Comparison of ENCODE assay signal across 8 mouse cellular contexts in genomic region chr16:34082494-34083469, GRCm38 (mm10).
DNase-seq lines count a peak whose midpoint lies in the region; ATAC-seq and TF ChIP-seq lines count a peak whose summit lies in the region.

No protein-coding gene starts in this region.

- no peak overlapping the region for H3K4me3 ChIP-seq in lung, embryonic 14.5 days (ENCODE audit: low read depth, low read length)
- H3K4me3 ChIP-seq in heart, embryonic 13.5 days, result no peak overlapping the region
- no peak overlapping the region for H3K4me3 ChIP-seq in midbrain, postnatal 0 days (ENCODE audit: low read depth, low read length)

- peak; percentile 17 for DNase-seq in adrenal gland, adult 2 months
- DNase-seq in adrenal gland, postnatal 4 days (ENCODE audit: low spot score in 2 of 2), result no peak
- DNase-seq in lung, embryonic 14.5 days, result no peak
- no peak for DNase-seq in lung, adult 18-20 months
- no peak for DNase-seq in midbrain, postnatal 0 days (ENCODE audit: low spot score)
- no peak for DNase-seq in spleen, postnatal 10 days (ENCODE audit: low spot score in 2 of 2)

- peaks cover 27% of the 10 kb centered on the region for H3K4me1 ChIP-seq in lung, embryonic 14.5 days (ENCODE audit: insufficient read depth)
- H3K4me1 ChIP-seq in heart, embryonic 13.5 days, result peaks cover 94% of the 10 kb centered on the region
- H3K4me1 ChIP-seq in midbrain, postnatal 0 days (ENCODE audit: insufficient read depth, low read length), result no peaks in the 10 kb centered on the region

- H3K27me3 ChIP-seq in lung, embryonic 14.5 days (ENCODE audit: insufficient read depth, low read length), result no peaks in the 10 kb centered on the region
- no peaks in the 10 kb centered on the region for H3K27me3 ChIP-seq in heart, embryonic 13.5 days (replicated peaks)
- H3K27me3 ChIP-seq in midbrain, postnatal 0 days (ENCODE audit: insufficient read depth, low read length), result no peaks in the 10 kb centered on the region

- no peaks in the 10 kb centered on the region for H3K36me3 ChIP-seq in lung, embryonic 14.5 days (ENCODE audit: insufficient read depth)
- no peaks in the 10 kb centered on the region for H3K36me3 ChIP-seq in heart, embryonic 13.5 days
- H3K36me3 ChIP-seq in midbrain, postnatal 0 days (ENCODE audit: insufficient read depth, low read length), result no peaks in the 10 kb centered on the region

- H3K4me2 ChIP-seq in lung, embryonic 14.5 days, result no peak overlapping the region
- peak overlapping the region; percentile 51 for H3K4me2 ChIP-seq in heart, embryonic 13.5 days
- no peak overlapping the region for H3K4me2 ChIP-seq in midbrain, postnatal 0 days (ENCODE audit: low read depth, low read length, poor library complexity, severe bottlenecking)

- no peak overlapping the region for H3K9ac ChIP-seq in lung, embryonic 14.5 days
- peak overlapping the region; percentile 50 for H3K9ac ChIP-seq in heart, embryonic 13.5 days
- H3K9ac ChIP-seq in midbrain, postnatal 0 days (replicated peaks; ENCODE audit: low read length, poor library complexity, severe bottlenecking), result no peak overlapping the region

- ATAC-seq in lung, embryonic 14.5 days (ENCODE audit: insufficient read depth), result no peak
- no peak for ATAC-seq in heart, embryonic 13.5 days (ENCODE audit: extremely low read depth, insufficient number of reproducible peaks, low FRiP score, low TSS enrichment)
- ATAC-seq in midbrain, postnatal 0 days (ENCODE audit: low FRiP score), result no peak
- ATAC-seq in erythroid progenitor cell, adult 5-6 weeks (replicated peaks; ENCODE audit: low FRiP score, poor library complexity, severe bottlenecking), result no peak

- WGBS in lung, embryonic 14.5 days, result 83% methylated on average over 5 of the region's 5 CpGs
- WGBS in heart, embryonic 13.5 days, result 78% methylated on average over 5 of the region's 5 CpGs
- WGBS in midbrain, postnatal 0 days, result 85% methylated on average over 5 of the region's 5 CpGs

- no peaks in the 10 kb centered on the region for H3K9me3 ChIP-seq in lung, embryonic 14.5 days (ENCODE audit: low read depth, low read length)
- H3K9me3 ChIP-seq in heart, embryonic 13.5 days, result no peaks in the 10 kb centered on the region
- H3K9me3 ChIP-seq in midbrain, postnatal 0 days (ENCODE audit: low read length), result no peaks in the 10 kb centered on the region

- peak overlapping the region; percentile 59 for H3K27ac ChIP-seq in lung, embryonic 14.5 days (ENCODE audit: low read depth)
- H3K27ac ChIP-seq in heart, embryonic 13.5 days (replicated peaks), result peak overlapping the region; percentile 97
- H3K27ac ChIP-seq in midbrain, postnatal 0 days (ENCODE audit: low read depth, low read length), result no peak overlapping the region

- TF ChIP-seq CTCF in lung, embryonic 14.5 days (IDR thresholded peaks at IDR 0.05; ENCODE audit: low read depth), result peak; percentile 47
- peak; percentile 50 for TF ChIP-seq CTCF in midbrain, postnatal 0 days (IDR thresholded peaks at IDR 0.05)
